Mouse (Mus musculus) liver, embryonic 14.5 days (tissue): Measurements from ENCODE around the gene Wfdc17. TPM values are rescaled to one million over a fixed set of nuclear protein-coding genes. Genes with fewer than 3 reads are reported as not detected.

Experiments used
- ATAC-seq: fragments of 200-750 bp; cut with Nextera tagmentation; 2 replicates; pipeline ENCODE4 v1.8.0; 2017; ENCODE audit warnings: moderate number of reproducible peaks, mild to moderate bottlenecking, moderate library complexity; ENCODE audit not compliant: insufficient read depth
- DNase-seq, 3 experiments: peaks; one replicate each; pipeline ENCODE4 v3.0.0-alpha.2; 2012 to 2013; ENCODE audit warnings: low read depth in 3 of 3, low spot score in 3 of 3
- H3K27ac ChIP-seq: fragments of 300-500 bp; sonication (generic); 2 replicates; pipeline ENCODE4 v1.5.1; 2014; ENCODE audit warnings: moderate library complexity, mild to moderate bottlenecking, control low read depth, inconsistent platforms
- H3K27me3 ChIP-seq: fragments of 300-500 bp; sonication (generic); 2 replicates; pipeline ENCODE4 v1.6.1; 2014; ENCODE audit warnings: mild to moderate bottlenecking, low read length, moderate library complexity; ENCODE audit not compliant: control insufficient read depth, insufficient read depth
- H3K36me3 ChIP-seq: fragments of 300-500 bp; sonication (generic); replicated peaks from 2 replicates; pipeline ENCODE4 v1.6.1; 2014; ENCODE audit warnings: low read depth; ENCODE audit not compliant: control insufficient read depth, insufficient read depth
- H3K4me1 ChIP-seq, 2 experiments: fragments of 200-500 bp in 1 of 2; fragments of 300-500 bp in 1 of 2; sonication (generic) in 1 of 2; replicated peaks; 2 replicates each; pipeline ENCODE4 v1.6.1; 2012 to 2014; ENCODE audit warnings: antibody characterized with exemption in 1 of 2, inconsistent platforms in 1 of 2, low read length in 1 of 2; ENCODE audit not compliant: control insufficient read depth in 2 of 2, insufficient read depth in 2 of 2
- H3K4me2 ChIP-seq: fragments of 300-500 bp; sonication (generic); 2 replicates; pipeline ENCODE4 v1.6.1; 2014; ENCODE audit warnings: low read depth, mild to moderate bottlenecking, control low read depth, moderate library complexity
- H3K4me3 ChIP-seq, 2 experiments: fragments of 200-500 bp in 1 of 2; fragments of 300-500 bp in 1 of 2; sonication (generic) in 1 of 2; 2 replicates each; pipeline ENCODE4 v1.5.1; 2012 to 2014; ENCODE audit warnings: low read depth in 2 of 2, low read length in 2 of 2, mild to moderate bottlenecking in 2 of 2, control low read depth in 1 of 2, inconsistent platforms in 1 of 2, moderate library complexity in 1 of 2; ENCODE audit not compliant: insufficient read depth in 1 of 2
- H3K9ac ChIP-seq: fragments of 300-500 bp; sonication (generic); replicated peaks from 2 replicates; pipeline ENCODE4 v1.6.1; 2014; ENCODE audit warnings: mild to moderate bottlenecking, control low read depth, moderate library complexity
- H3K9me3 ChIP-seq: fragments of 300-500 bp; sonication (generic); 2 replicates; pipeline ENCODE4 v1.6.1; 2016; ENCODE audit warnings: low read length, mixed read lengths; ENCODE audit not compliant: control insufficient read depth
- CTCF ChIP-seq: IDR thresholded peaks from 2 replicates; pipeline ENCODE4 v1.5.1; 2016; ENCODE audit warnings: antibody characterized with exemption, low read depth, control low read depth
- EP300 ChIP-seq: IDR thresholded peaks from 2 replicates; pipeline ENCODE4 v1.6.1; 2016; ENCODE audit warnings: antibody characterized with exemption, low read depth
- WGBS: fragments of 180-500 bp; shearing (Covaris S2); extraction: QIAGEN DNeasy Blood & Tissue Kit; methylation state at CpG from one replicate; pipeline ENCODE4 v1.1.7; 2014; ENCODE audit not compliant: insufficient replicate concordance; 5-methylcytosine and 5-hydroxymethylcytosine counted together
- polyA plus RNA-seq, 2 experiments: library from polyadenylated mRNA; depleted of rRNA in 1 of 2; stranded (reverse) in 1 of 2; unstranded in 1 of 2; fragments of >200 nt; fragmentation: Nextera tagmentation in 1 of 2; extraction: Ambion mirVana in 1 of 2; gene quantifications; 2 replicates each; pipeline versions ENCODE4 v1.2.1 to v1.2.3; 2012 to 2014

Wfdc17 gene
- polyA plus RNA-seq, 2 experiments = 7.9 to 21.7 TPM

GRCm38 (mm10) chr11:83663532-83663931, 40.3 kb upstream of the Wfdc17 start:
- H3K27ac ChIP-seq = no peak overlapping the region
- no peaks in the 10 kb centered on the region; a peak in 1 of 4 replicates for H3K4me1 ChIP-seq
- TF ChIP-seq CTCF (no peak), EP300 (no peak)
- no peaks in the 10 kb centered on the region for H3K36me3 ChIP-seq
- WGBS = 35% methylated on average over 5 of the region's 5 CpGs
- H3K9me3 ChIP-seq = no peaks in the 10 kb centered on the region
- no peak overlapping the region for H3K9ac ChIP-seq
- H3K4me2 ChIP-seq = no peak overlapping the region
- ATAC-seq = no peak
- DNase-seq = no peak
- H3K4me3 ChIP-seq = no peak overlapping the region
- no peaks in the 10 kb centered on the region for H3K27me3 ChIP-seq

GRCm38 (mm10) chr11:83671743-83672142, 32.0 kb upstream of the Wfdc17 start:
- no peak overlapping the region for H3K9ac ChIP-seq
- ATAC-seq (no peak), DNase-seq (no peak)
- TF ChIP-seq CTCF (no peak), EP300 (no peak)
- H3K4me3 ChIP-seq = no peak overlapping the region
- H3K4me2 ChIP-seq = no peak overlapping the region
- no peaks in the 10 kb centered on the region for H3K9me3 ChIP-seq
- no peaks in the 10 kb centered on the region for H3K36me3 ChIP-seq
- no peaks in the 10 kb centered on the region for H3K27me3 ChIP-seq
- no peak overlapping the region for H3K27ac ChIP-seq
- H3K4me1 ChIP-seq = no peaks in the 10 kb centered on the region

- Histone ChIP-seq H3K4me1 (no peaks in the 10 kb centered on the region), H3K4me3 (no peak overlapping the region), H3K9ac (no peak overlapping the region), H3K27ac (no peak overlapping the region), H3K27me3 (no peaks in the 10 kb centered on the region), H3K36me3 (no peaks in the 10 kb centered on the region), H3K9me3 (no peaks in the 10 kb centered on the region), H3K4me2 (no peak overlapping the region)
- WGBS = 66% methylated on average over 1 of the region's 1 CpGs
- ATAC-seq = no peak
- TF ChIP-seq EP300 (no peak), CTCF (no peak)
- no peak for DNase-seq
Measured at GRCm38 (mm10) chr11:83675665-83676064, 28.1 kb upstream of the Wfdc17 start.

- Histone ChIP-seq H3K36me3 (no peaks in the 10 kb centered on the region), H3K9ac (no peak overlapping the region), H3K9me3 (no peaks in the 10 kb centered on the region), H3K27me3 (no peaks in the 10 kb centered on the region), H3K4me2 (no peak overlapping the region), H3K4me3 (no peak overlapping the region), H3K27ac (no peak overlapping the region), H3K4me1 (no peaks in the 10 kb centered on the region)
- TF ChIP-seq CTCF = no peak
- TF ChIP-seq EP300 = no peak
- DNase-seq (no peak), ATAC-seq (no peak)
- WGBS = 47% methylated on average over 1 of the region's 1 CpGs
Measured at GRCm38 (mm10) chr11:83689918-83690317, 13.9 kb upstream of the Wfdc17 start.

- 20% methylated on average over 1 of the region's 1 CpGs for WGBS
- Histone ChIP-seq H3K36me3 (no peaks in the 10 kb centered on the region), H3K9ac (no peak overlapping the region), H3K27ac (no peak overlapping the region), H3K27me3 (no peaks in the 10 kb centered on the region), H3K9me3 (no peaks in the 10 kb centered on the region), H3K4me1 (no peaks in the 10 kb centered on the region), H3K4me3 (no peak overlapping the region), H3K4me2 (no peak overlapping the region)
- no peak for ATAC-seq
- no peak for DNase-seq
- no peak for TF ChIP-seq EP300
- no peak for TF ChIP-seq CTCF
Measured at GRCm38 (mm10) chr11:83692008-83692407, 11.8 kb upstream of the Wfdc17 start.
